Comparison of ENCODE assay signal across 27 mouse cellular contexts in the genomic region with DNA sequence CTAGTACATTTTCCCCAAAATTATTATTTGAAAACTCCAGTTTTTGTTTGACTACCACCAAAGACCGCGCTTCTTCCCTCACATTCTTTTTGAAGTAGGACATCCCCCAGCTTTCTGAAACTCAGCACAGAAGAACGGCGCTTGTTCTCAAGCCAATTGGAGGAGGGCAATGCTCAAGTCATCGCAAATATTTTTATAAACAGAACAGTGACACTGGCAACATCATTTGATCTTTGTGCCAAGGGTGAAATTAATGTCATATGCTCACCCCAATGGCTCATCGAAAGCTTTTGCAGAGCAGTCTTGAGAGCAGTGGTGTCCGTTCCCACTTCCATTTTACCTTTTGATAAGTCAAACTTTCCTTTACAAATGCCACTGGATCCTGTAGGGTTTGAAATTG.
DNase-seq lines count a peak whose midpoint lies in the region; ATAC-seq and TF ChIP-seq lines count a peak whose summit lies in the region.
"Had no signal": no experiment of that assay in that cellular context is flagged by ENCODE, and none has a peak within 500 bp of the region (broad histone marks: within the 10 kb centered on the region; RNA-seq: fewer than 3 reads in every experiment).

No protein-coding gene starts in this region.

- H3K4me2 ChIP-seq in lung, embryonic 14.5 days: no peak overlapping the region
- H3K4me2 ChIP-seq in forebrain, embryonic 12.5 days: no peak overlapping the region
- H3K4me2 ChIP-seq: forebrain, embryonic 15.5 days; heart, embryonic 15.5 days; liver, embryonic 11.5 days; midbrain, embryonic 13.5 days had no signal

- H3K4me3 ChIP-seq in gastrocnemius, adult 2 months: no peak overlapping the region
- H3K4me3 ChIP-seq in lung, embryonic 14.5 days (ENCODE audit: low read depth, low read length): no peak overlapping the region
- H3K4me3 ChIP-seq in forebrain, embryonic 12.5 days (replicated peaks): no peak overlapping the region
- H3K4me3 ChIP-seq: forebrain, embryonic 15.5 days; heart, embryonic 10.5 days; heart, embryonic 15.5 days; layer of hippocampus, adult 2 months; left cerebral cortex, adult 2 months; limb, embryonic 12.5 days; megakaryocyte, embryonic 14.5 days; midbrain, embryonic 13.5 days had no signal

- H3K36me3 ChIP-seq in lung, embryonic 14.5 days (ENCODE audit: insufficient read depth): no peaks in the 10 kb centered on the region
- H3K36me3 ChIP-seq in forebrain, embryonic 12.5 days (replicated peaks): no peaks in the 10 kb centered on the region
- H3K36me3 ChIP-seq: forebrain, embryonic 15.5 days; heart, embryonic 10.5 days; heart, embryonic 15.5 days; limb, embryonic 12.5 days; midbrain, embryonic 13.5 days had no signal

- intact Hi-C loops in gastrocnemius, adult 2 months (cut with DNase I): no loop called here

- DNase-seq in gastrocnemius, adult 18-20 months (ENCODE audit: low spot score): peak; percentile 23
- DNase-seq in gastrocnemius, adult 2 months: no peak
- peak; percentile 73 for DNase-seq in lung, embryonic 14.5 days
- DNase-seq in lung, postnatal 10 days: peak; percentile 65
- peak; percentile 48 for DNase-seq in skeletal muscle tissue, adult 2 months (ENCODE audit: low read depth, low spot score)
- DNase-seq in frontal cortex, postnatal 14 days (ENCODE audit: low spot score in 2 of 2): no peak
- DNase-seq: adrenal gland, postnatal 25 days; cerebellum, adult 11-12 months; cerebellum, postnatal 36 days; gastrocnemius, postnatal 10 days; kidney, adult 2 months; kidney, postnatal 36 days; retina, postnatal 1 day; right cerebral cortex, postnatal 14 days; thymus, adult 18-20 months; thymus, postnatal 25 days had no signal

- no peaks in the 10 kb centered on the region for H3K27me3 ChIP-seq in lung, embryonic 14.5 days (ENCODE audit: insufficient read depth, low read length)
- no peaks in the 10 kb centered on the region for H3K27me3 ChIP-seq in forebrain, embryonic 12.5 days
- H3K27me3 ChIP-seq: forebrain, embryonic 15.5 days; heart, embryonic 15.5 days; limb, embryonic 12.5 days; megakaryocyte, embryonic 14.5 days; midbrain, embryonic 13.5 days had no signal

- no peak for TF ChIP-seq CTCF in gastrocnemius, adult 2 months (IDR thresholded peaks at IDR 0.05)
- TF ChIP-seq CTCF in lung, embryonic 14.5 days (IDR thresholded peaks at IDR 0.05; ENCODE audit: low read depth): no peak

- H3K9ac ChIP-seq in lung, embryonic 14.5 days: no peak overlapping the region
- no peak overlapping the region for H3K9ac ChIP-seq in forebrain, embryonic 12.5 days
- H3K9ac ChIP-seq: forebrain, embryonic 15.5 days; heart, embryonic 15.5 days; limb, embryonic 12.5 days; midbrain, embryonic 13.5 days had no signal

- H3K27ac ChIP-seq in gastrocnemius, adult 2 months: no peak overlapping the region
- H3K27ac ChIP-seq in lung, embryonic 14.5 days (ENCODE audit: low read depth): 0 out of 2 replicates have a peak overlapping the region, but pooled peaks have one; percentile 18
- no peak overlapping the region for H3K27ac ChIP-seq in forebrain, embryonic 12.5 days
- H3K27ac ChIP-seq: forebrain, embryonic 15.5 days; heart, embryonic 10.5 days; heart, embryonic 15.5 days; left cerebral cortex, adult 2 months; limb, embryonic 12.5 days; midbrain, embryonic 13.5 days had no signal

- H3K9me3 ChIP-seq in lung, embryonic 14.5 days (ENCODE audit: low read depth, low read length): no peaks in the 10 kb centered on the region
- H3K9me3 ChIP-seq in forebrain, embryonic 12.5 days: no peaks in the 10 kb centered on the region
- H3K9me3 ChIP-seq: forebrain, embryonic 15.5 days; heart, embryonic 10.5 days; heart, embryonic 15.5 days; limb, embryonic 12.5 days; megakaryocyte, embryonic 14.5 days; midbrain, embryonic 13.5 days had no signal

- 58% methylated on average over 7 of the region's 7 CpGs for WGBS in lung, embryonic 14.5 days
- 92% methylated on average over 7 of the region's 7 CpGs for WGBS in forebrain, embryonic 12.5 days

- H3K4me1 ChIP-seq in lung, embryonic 14.5 days (ENCODE audit: insufficient read depth): no peaks in the 10 kb centered on the region
- no peaks in the 10 kb centered on the region for H3K4me1 ChIP-seq in forebrain, embryonic 12.5 days
- H3K4me1 ChIP-seq: forebrain, embryonic 15.5 days; heart, embryonic 10.5 days; heart, embryonic 15.5 days; limb, embryonic 12.5 days; midbrain, embryonic 13.5 days had no signal

- 0 out of 2 replicates have a peak, but pooled peaks have one; percentile 52 for ATAC-seq in lung, embryonic 14.5 days (ENCODE audit: insufficient read depth)
- ATAC-seq in forebrain, embryonic 12.5 days (ENCODE audit: low FRiP score): no peak
- ATAC-seq: forebrain, embryonic 15.5 days; hindbrain, embryonic 16.5 days; midbrain, embryonic 13.5 days had no signal

Comparison
In these comparisons a context has a peak if more than half of its experiments do, and no peak if none do; other contexts are left out.
1. DNase-seq: peak in gastrocnemius, adult 18-20 months (single experiment), lung, embryonic 14.5 days (single experiment), lung, postnatal 10 days (single experiment) and skeletal muscle tissue, adult 2 months (single experiment); none in gastrocnemius, adult 2 months (single experiment) and frontal cortex, postnatal 14 days (0 of 2).